Mouse (Mus musculus) embryonic facial prominence, embryonic 14.5 days (tissue): ENCODE data around the gene Traip. TPM values are rescaled to one million over a fixed set of nuclear protein-coding genes. Genes with fewer than 3 reads are reported as not detected.
"Not testable (repeated sequence)": the region's sequence is repeated elsewhere in the genome, so short reads cannot be mapped to it uniquely, and the experiment has no call there.

Source experiments
- ATAC-seq: fragments of 200-750 bp; cut with Nextera tagmentation; 2 replicates; pipeline ENCODE4 v1.8.0; 2017; ENCODE audit warnings: low read depth, moderate number of reproducible peaks, moderate TSS enrichment
- DNase-seq: peaks from one replicate; pipeline ENCODE4 v3.0.0-alpha.2; 2015; ENCODE audit warnings: low spot score
- H3K27ac ChIP-seq: fragments of 300-500 bp; sonication (generic); replicated peaks from 2 replicates; pipeline ENCODE4 v1.5.1; 2014; ENCODE audit warnings: low read depth, mild to moderate bottlenecking, low read length, moderate library complexity
- H3K27me3 ChIP-seq: fragments of 300-500 bp; sonication (generic); replicated peaks from 2 replicates; pipeline ENCODE4 v1.6.1; 2014; ENCODE audit warnings: low read length; ENCODE audit not compliant: control insufficient read depth, insufficient read depth
- H3K36me3 ChIP-seq: fragments of 300-500 bp; sonication (generic); 2 replicates; pipeline ENCODE4 v1.6.1; 2014; ENCODE audit warnings: low read length, mixed read lengths; ENCODE audit not compliant: control insufficient read depth, insufficient read depth
- H3K4me1 ChIP-seq: fragments of 300-500 bp; sonication (generic); 2 replicates; pipeline ENCODE4 v1.6.1; 2014; ENCODE audit warnings: antibody characterized with exemption, low read length; ENCODE audit not compliant: control insufficient read depth, insufficient read depth
- H3K4me2 ChIP-seq: fragments of 300-500 bp; sonication (generic); 2 replicates; pipeline ENCODE4 v1.6.1; 2014; ENCODE audit warnings: low read depth, mild to moderate bottlenecking, low read length, moderate library complexity, mixed read lengths
- H3K4me3 ChIP-seq: fragments of 300-500 bp; sonication (generic); 2 replicates; pipeline ENCODE4 v1.5.1; 2014; ENCODE audit warnings: low read depth, mild to moderate bottlenecking, low read length
- H3K9ac ChIP-seq: fragments of 300-500 bp; sonication (generic); 2 replicates; pipeline ENCODE4 v1.6.1; 2014; ENCODE audit warnings: low read depth, mild to moderate bottlenecking, low read length, moderate library complexity, mixed read lengths
- H3K9me3 ChIP-seq: fragments of 300-500 bp; sonication (generic); 2 replicates; pipeline ENCODE4 v1.6.1; 2016; ENCODE audit warnings: low read length; ENCODE audit not compliant: control insufficient read depth
- WGBS: fragments of 180-500 bp; shearing (Covaris S2); extraction: QIAGEN DNeasy Blood & Tissue Kit; methylation state at CpG from one replicate; pipeline ENCODE4 v1.1.7; 2014; 5-methylcytosine and 5-hydroxymethylcytosine counted together
- polyA plus RNA-seq: library from polyadenylated mRNA; unstranded; fragments of >200 nt; fragmentation: Nextera tagmentation; extraction: Ambion mirVana; gene quantifications from 2 replicates; pipeline ENCODE4 v1.2.1, GENCODE M21; 2014

Traip gene
- polyA plus RNA-seq, 1 experiment from 2014 or later: 15.5 TPM

DNA sequence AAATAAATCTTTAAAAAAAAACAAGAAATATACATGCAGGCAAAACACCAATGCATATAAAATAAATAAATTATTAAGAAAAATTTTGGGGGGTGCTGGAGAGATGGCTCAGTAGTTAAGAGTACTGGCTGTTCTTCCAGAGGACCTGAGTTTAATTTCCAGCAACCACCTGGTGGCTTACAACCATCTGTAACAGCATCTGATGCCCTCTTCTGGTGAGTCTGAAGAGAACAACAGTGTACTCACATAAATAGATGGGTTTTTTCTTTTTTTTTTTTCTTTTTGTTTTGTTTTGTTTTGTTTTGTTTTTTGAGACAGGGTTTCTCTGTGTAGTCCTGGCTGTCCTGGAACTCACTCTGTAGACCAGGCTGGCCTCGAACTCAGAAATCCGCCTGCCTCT, 63.6 kb downstream of the Traip start:
- H3K36me3 ChIP-seq: peaks cover 20% of the 10 kb centered on the region
- H3K4me3 ChIP-seq: not testable (repeated sequence)

DNA sequence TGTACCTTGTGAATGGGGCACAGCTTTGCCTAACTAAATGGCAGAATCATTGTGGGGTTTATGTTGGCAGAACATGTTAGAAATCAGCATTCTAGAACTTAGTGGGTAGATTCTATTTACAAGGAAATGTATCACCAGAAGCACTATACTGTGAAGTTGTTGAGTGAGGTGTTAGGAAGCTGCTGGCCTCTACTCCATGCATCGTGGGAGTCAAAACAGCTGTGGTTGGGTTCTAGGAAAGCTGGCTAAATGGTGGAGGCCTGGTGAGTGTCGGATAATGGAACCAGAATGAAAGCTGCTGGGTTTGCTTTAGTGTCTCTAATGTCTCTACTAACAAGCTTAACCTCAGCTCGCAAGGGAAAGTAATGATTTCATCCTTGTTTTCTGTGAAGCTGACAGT, 67.2 kb downstream of the Traip start:
- Histone ChIP-seq H3K27ac (no peak overlapping the region), H3K27me3 (no peaks in the 10 kb centered on the region), H3K9ac (no peak overlapping the region), H3K4me3 (no peak overlapping the region), H3K36me3 (peaks cover 20% of the 10 kb centered on the region), H3K9me3 (no peaks in the 10 kb centered on the region), H3K4me2 (no peak overlapping the region), H3K4me1 (no peaks in the 10 kb centered on the region; the same call in 1 of the 2 replicates)
- no peak for ATAC-seq
- DNase-seq: no peak
- WGBS: 80% methylated on average over 3 of the region's 3 CpGs

More for the DNA sequence above, 63.6 kb downstream of the Traip start:
- not testable (repeated sequence) for H3K9ac ChIP-seq, H3K27me3 ChIP-seq, H3K27ac ChIP-seq, H3K4me1 ChIP-seq, H3K9me3 ChIP-seq, ATAC-seq, H3K4me2 ChIP-seq, DNase-seq
- 97% methylated on average over 2 of the region's 2 CpGs for WGBS

DNA sequence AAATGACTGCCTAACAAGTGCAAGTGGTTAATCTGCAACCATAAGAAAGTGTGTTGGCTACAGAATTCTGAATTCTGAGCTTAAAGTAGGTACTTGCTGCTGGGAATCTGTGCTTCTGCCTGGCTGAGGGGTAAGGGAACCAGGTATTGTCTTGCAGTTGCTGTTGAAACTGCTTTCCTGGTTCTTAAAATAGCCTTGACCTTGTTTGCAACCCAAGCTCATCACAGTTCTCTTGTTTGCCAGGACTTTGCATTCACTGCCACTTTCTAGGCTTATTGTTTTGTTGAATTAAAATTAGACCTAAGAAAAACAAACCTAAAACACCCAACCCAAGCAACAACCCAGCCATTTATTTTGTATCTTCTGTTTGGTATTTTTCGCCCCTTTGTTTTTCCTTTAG, 70.8 kb downstream of the Traip start:
- no peak for ATAC-seq
- no peak for DNase-seq
- Histone ChIP-seq H3K27me3 (no peaks in the 10 kb centered on the region), H3K4me3 (no peak overlapping the region), H3K27ac (no peak overlapping the region), H3K9me3 (no peaks in the 10 kb centered on the region), H3K4me1 (no peaks in the 10 kb centered on the region; the same call in 1 of the 2 replicates), H3K9ac (no peak overlapping the region), H3K4me2 (no peak overlapping the region), H3K36me3 (peaks cover 25% of the 10 kb centered on the region)
- whole genome bisulfite sequencing: 95% methylated on average over 1 of the region's 1 CpGs

Other genes with a start within 250 kb of the Traip start
- gene Sema3f, start 239.7 kb upstream of the Traip start, polyA plus RNA-seq: 32.8 and 36.9 TPM in 2 replicates
- 145 and 159 TPM in 2 replicates for gene Rbm5, start 179.1 kb upstream of the Traip start, polyA plus RNA-seq
- gene Rbm6, start 76.9 kb upstream of the Traip start, polyA plus RNA-seq: 52.2 and 61.0 TPM in 2 replicates
- 11.4 and 11.8 TPM in 2 replicates for gene Mon1a, start 62.0 kb upstream of the Traip start, polyA plus RNA-seq
- 2.8 and 3.1 TPM in 2 replicates for gene Mst1r, start 43.3 kb upstream of the Traip start, polyA plus RNA-seq
- gene Actl11, start 21.7 kb upstream of the Traip start, polyA plus RNA-seq: not detected in 2 replicates
- 2.2 and 2.6 TPM in 2 replicates for gene Camkv, start 14.5 kb upstream of the Traip start, polyA plus RNA-seq
- 25.5 and 28.1 TPM in 2 replicates for gene Uba7, start 25.4 kb downstream of the Traip start, polyA plus RNA-seq
- gene Gm20661, start 32.9 kb downstream of the Traip start, polyA plus RNA-seq: 5.9 and 6.9 TPM in 2 replicates
- 77.7 and 84.8 TPM in 2 replicates for gene Inka1, start 35.7 kb downstream of the Traip start, polyA plus RNA-seq
- gene Cdhr4, start 42.4 kb downstream of the Traip start, polyA plus RNA-seq: 8.6 and 12.5 TPM in 2 replicates
- 0.56 TPM in 1 of 2 replicates, not detected in the other for gene Gm20662, start 46.2 kb downstream of the Traip start, polyA plus RNA-seq
- gene Ip6k1, start 52.4 kb downstream of the Traip start, polyA plus RNA-seq: 29.0 and 31.5 TPM in 2 replicates
- gene Gmppb, start 99.1 kb downstream of the Traip start, polyA plus RNA-seq: 36.6 and 37.0 TPM in 2 replicates
- 4.1 and 4.6 TPM in 2 replicates for gene Amigo3, start 103.0 kb downstream of the Traip start, polyA plus RNA-seq
- gene Mst1, start 130.3 kb downstream of the Traip start, polyA plus RNA-seq: 0.89 and 1.5 TPM in 2 replicates
- gene Rnf123, start 133.2 kb downstream of the Traip start, polyA plus RNA-seq: 22.9 and 30.2 TPM in 2 replicates
- 39.9 and 48.6 TPM in 2 replicates for gene Apeh, start 144.5 kb downstream of the Traip start, polyA plus RNA-seq
- gene Bsn, start 240.2 kb downstream of the Traip start, polyA plus RNA-seq: 1.1 TPM in 2 replicates